Mouse (Mus musculus) myocyte (in vitro differentiated cells): ENCODE data around the gene Kbtbd3.

Source experiments
- E2F4 ChIP-seq: IDR thresholded peaks from one replicate; pipeline ENCODE4 v1.6.1; 2011; ENCODE audit warnings: mild to moderate bottlenecking, control low read depth, moderate library complexity; ENCODE audit not compliant: insufficient read depth
- POLR2A ChIP-seq: IDR thresholded peaks from one replicate; pipeline ENCODE4 v1.6.1; 2011; ENCODE audit warnings: low read depth, mild to moderate bottlenecking, control low read depth, moderate library complexity; ENCODE audit not compliant: insufficient read length
- TCF12 ChIP-seq: IDR thresholded peaks from one replicate; pipeline ENCODE4 v1.6.1; 2011; ENCODE audit warnings: mild to moderate bottlenecking, control low read depth; ENCODE audit not compliant: poor library complexity, insufficient read depth, severe bottlenecking
- USF1 ChIP-seq: IDR thresholded peaks from one replicate; pipeline ENCODE4 v1.6.1; 2011; ENCODE audit warnings: low read depth, mild to moderate bottlenecking, control low read depth, moderate library complexity

DNA sequence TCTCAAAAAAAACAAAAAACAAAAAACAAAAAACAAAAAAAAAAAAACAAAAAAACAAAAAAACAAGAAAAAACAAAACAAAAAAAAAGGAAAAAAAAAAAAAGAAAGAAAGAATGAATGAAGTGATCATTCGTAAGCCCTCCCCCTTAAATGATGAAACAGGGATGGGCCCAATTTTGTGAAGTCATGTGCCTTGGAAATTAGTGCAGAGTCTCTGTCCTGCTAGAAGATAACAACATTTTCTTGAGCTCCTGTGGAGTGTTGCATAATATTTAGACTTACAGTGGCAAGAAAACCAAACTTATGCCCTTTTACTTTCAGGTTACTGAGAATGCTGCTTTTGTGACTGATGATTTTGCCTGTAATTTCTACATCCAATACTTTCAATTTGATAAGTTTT lies 43.5 kb downstream of the Kbtbd3 start:
- no peak for TF ChIP-seq POLR2A
- TF ChIP-seq USF1 = no peak
- TF ChIP-seq TCF12 = no peak
- TF ChIP-seq E2F4 = no peak
